Mouse (Mus musculus) pancreas, adult 10 weeks (tissue): ENCODE data around the gene C1qtnf9. TPM values are rescaled to one million over a fixed set of nuclear protein-coding genes. Genes with fewer than 3 reads are reported as not detected.

Experiments
- polyA plus RNA-seq: library from polyadenylated mRNA; stranded (reverse); fragments of 350-450 nt; fragmentation: Illumina TruSeq; extraction: RNeasy Lipid Tissue Mini Kit (QIAGEN cat#74804); gene quantifications from one replicate; pipeline ENCODE4 v1.2.3, GENCODE M21; 2015; ENCODE audit warnings: low read depth, low replicate concordance; ENCODE audit not compliant: insufficient read depth

Gene C1qtnf9
- polyA plus RNA-seq: 6.2 TPM

GRCm38 (mm10) chr14:60767884-60768283, at the start of gene C1qtnf9:
Gene C1qtnf9, plus strand, starts transcription at chr14:60768134.

DNA sequence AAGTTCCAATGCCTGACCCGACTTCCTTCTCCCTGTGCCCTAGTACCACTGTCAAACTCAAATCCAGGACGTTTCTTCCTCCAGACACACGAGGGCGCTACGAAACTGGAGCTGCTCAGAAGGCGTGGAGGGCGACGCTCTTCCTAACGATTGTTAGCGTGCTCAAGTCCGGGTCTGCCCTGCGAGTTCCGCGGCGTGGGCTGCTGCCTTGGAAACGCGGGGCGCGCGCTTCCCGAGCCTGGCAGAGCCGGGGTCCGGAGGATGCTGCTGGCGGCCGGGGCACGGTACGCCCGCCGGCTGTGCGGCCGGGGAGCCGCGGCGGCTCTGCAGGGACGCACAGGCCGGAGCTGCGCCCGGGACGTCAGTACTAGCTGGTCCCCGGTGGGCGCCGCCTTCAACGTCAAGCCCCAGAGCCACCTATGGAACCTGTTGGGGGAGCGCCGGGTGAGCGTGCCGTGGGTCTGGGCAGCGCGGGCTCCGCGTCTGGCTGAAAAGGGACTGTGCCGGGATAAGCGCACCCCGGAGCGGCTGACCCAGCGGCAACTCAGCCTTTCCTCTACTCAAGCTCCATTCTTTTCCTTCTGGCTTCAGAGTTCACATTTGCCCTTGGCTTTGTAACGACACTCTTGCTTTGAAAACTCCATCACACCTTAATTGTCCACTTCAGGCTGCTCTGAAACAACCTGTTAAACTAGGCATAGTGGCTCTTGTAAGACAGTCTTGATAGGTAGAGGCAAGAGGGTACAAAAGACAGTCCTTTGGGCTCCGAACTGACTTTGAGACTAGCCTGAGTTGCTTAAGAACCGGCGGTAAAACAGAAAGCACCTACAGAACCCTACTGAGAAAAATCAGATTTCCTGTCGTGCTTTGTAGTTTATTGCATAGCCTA, 16.7 kb downstream of the C1qtnf9 start, which contains the start of gene Mipep:
Mipep (plus strand) TSS at position 147 of the 889 bp plus-strand sequence.

Other genes with a start within 250 kb of the C1qtnf9 start
- 8.0 TPM for gene Spata13, start 134.1 kb upstream of the C1qtnf9 start, polyA plus RNA-seq
- gene Mipep, start 16.4 kb downstream of the C1qtnf9 start, polyA plus RNA-seq: 2.4 TPM